Mouse (Mus musculus) monocyte, adult 59 days (primary cell): ENCODE measurements around the gene Armcx5. TPM values are rescaled to one million over a fixed set of nuclear protein-coding genes. Genes with fewer than 3 reads are reported as not detected.

Experiments used
- total RNA-seq, 2 experiments: library from RNA; stranded (reverse); gene quantifications; one replicate each; pipeline ENCODE4 v1.2.4; 2023

Armcx5 gene
- 10 to 100 TPM in 1 of 2 experiments, 1 to 10 TPM in 1; 9.7 to 11.7 TPM for total RNA-seq

GRCm38 (mm10) chrX:135742304-135743055, at the start of gene Armcx5, which contains the start of gene Gprasp1:
Gene Armcx5, plus strand, starts transcription at chrX:135742733.
Gene Gprasp1, plus strand, starts transcription at chrX:135742733.

GRCm38 (mm10) chrX:135693633-135694032, 48.9 kb upstream of the Armcx5 start, which contains the start of gene Tcp11x2:
Gene Tcp11x2, minus strand, starts transcription at chrX:135693790.

GRCm38 (mm10) chrX:135725161-135725560, 17.4 kb upstream of the Armcx5 start, which contains the start of gene Tmsb15a:
Gene Tmsb15a, minus strand, starts transcription at chrX:135725261.

Other genes with a start within 250 kb of the Armcx5 start
- gene AV320801, start 248.1 kb upstream of the Armcx5 start, total RNA-seq, result not detected
- gene Nxf7, start 144.0 kb upstream of the Armcx5 start, total RNA-seq, result under 1 TPM in 1 of 2 experiments, not detected in 1; 0.82 TPM
- not detected for gene Prame, start 115.0 kb upstream of the Armcx5 start, total RNA-seq
- gene Tcp11x2, start 48.9 kb upstream of the Armcx5 start, total RNA-seq, result not detected
- gene Tmsb15a, start 17.5 kb upstream of the Armcx5 start, total RNA-seq, result not detected
- gene Gprasp1, start within 50 bp of the Armcx5 start, total RNA-seq, result 10 to 100 TPM; 22.9 to 27.2 TPM
- under 1 TPM; 0.89 to 0.97 TPM for gene Bhlhb9, start 54.9 kb downstream of the Armcx5 start, total RNA-seq
- 1 to 10 TPM in 1 of 2 experiments, under 1 TPM in 1; 0.81 to 7.3 TPM for gene Gprasp2, start 96.3 kb downstream of the Armcx5 start, total RNA-seq